Mouse (Mus musculus) embryonic fibroblast, embryonic 13.5 days (primary cell): ENCODE data around the gene Rbfox3.

Experiments
- CTCF ChIP-seq: IDR thresholded peaks from 2 replicates; pipeline ENCODE4 v1.5.1; 2011; ENCODE audit warnings: mild to moderate bottlenecking, control low read depth, low read length, moderate library complexity, borderline replicate concordance; ENCODE audit not compliant: insufficient read depth
- POLR2A ChIP-seq: IDR thresholded peaks from 2 replicates; pipeline ENCODE4 v1.6.1; 2011; ENCODE audit warnings: low read depth, mild to moderate bottlenecking, control low read depth, low read length, moderate library complexity

GRCm38 (mm10) chr11:118485338-118485737, 426.1 kb downstream of the Rbfox3 start:
- TF ChIP-seq CTCF: no peak
- no peak for TF ChIP-seq POLR2A
